Mouse (Mus musculus) thymus, adult 2 months (tissue): Measurements from ENCODE around the gene Hemgn. TPM values are rescaled to one million over a fixed set of nuclear protein-coding genes. Genes with fewer than 3 reads are reported as not detected.
A peak's percentile ranks its signal among the peaks of the same experiment; 100 is the strongest.

Source experiments
- DNase-seq: peaks from one replicate; pipeline ENCODE4 v3.0.0; 2021
- H3K27ac ChIP-seq: fragments of 200-500 bp; 2 replicates; pipeline ENCODE4 v1.5.1; 2012; ENCODE audit warnings: low read length, control low read depth; ENCODE audit not compliant: control insufficient read depth, insufficient read depth
- H3K27me3 ChIP-seq: fragments of 200-500 bp; 2 replicates; pipeline ENCODE4 v1.6.1; 2012; ENCODE audit warnings: mild to moderate bottlenecking, low read length, moderate library complexity, mixed read lengths; ENCODE audit not compliant: control insufficient read depth, insufficient read depth
- H3K36me3 ChIP-seq: fragments of 200-500 bp; 2 replicates; pipeline ENCODE4 v1.6.1; 2012; ENCODE audit warnings: mild to moderate bottlenecking, low read length, moderate library complexity; ENCODE audit not compliant: control insufficient read depth, insufficient read depth
- H3K4me1 ChIP-seq: fragments of 200-500 bp; replicated peaks from 2 replicates; pipeline ENCODE4 v1.6.1; 2012; ENCODE audit warnings: low read length; ENCODE audit not compliant: control insufficient read depth, insufficient read depth
- H3K4me3 ChIP-seq: fragments of 200-500 bp; 2 replicates; pipeline ENCODE4 v1.5.1; 2012; ENCODE audit warnings: mild to moderate bottlenecking, low read length, control low read depth, moderate library complexity; ENCODE audit not compliant: control insufficient read depth, insufficient read depth
- CTCF ChIP-seq: fragments of 200-500 bp; IDR thresholded peaks from 2 replicates; pipeline ENCODE4 v1.5.1; 2012; ENCODE audit warnings: mild to moderate bottlenecking, control low read depth, low read length, moderate library complexity, borderline replicate concordance; ENCODE audit not compliant: control insufficient read depth, poor library complexity, insufficient read depth; ENCODE audit errors: extremely low read depth
- POLR2A ChIP-seq: fragments of 200-500 bp; IDR thresholded peaks from 2 replicates; pipeline ENCODE4 v1.6.1; 2012; ENCODE audit warnings: mild to moderate bottlenecking, low read length, control low read depth, moderate library complexity; ENCODE audit not compliant: control insufficient read depth, poor library complexity, insufficient read depth; ENCODE audit errors: extremely low read depth
- WGBS: fragments of 180-500 bp; shearing (Covaris S2); methylation state at CpG from one replicate; pipeline ENCODE4 v1.1.7; 2018; 5-methylcytosine and 5-hydroxymethylcytosine counted together
- polyA plus RNA-seq: library from polyadenylated mRNA; depleted of rRNA; stranded (reverse); fragments of >200 nt; gene quantifications from 2 replicates; pipeline ENCODE4 v1.2.3, GENCODE M21; 2012

Hemgn gene
- polyA plus RNA-seq, 1 experiment = 0.93 TPM

DNA sequence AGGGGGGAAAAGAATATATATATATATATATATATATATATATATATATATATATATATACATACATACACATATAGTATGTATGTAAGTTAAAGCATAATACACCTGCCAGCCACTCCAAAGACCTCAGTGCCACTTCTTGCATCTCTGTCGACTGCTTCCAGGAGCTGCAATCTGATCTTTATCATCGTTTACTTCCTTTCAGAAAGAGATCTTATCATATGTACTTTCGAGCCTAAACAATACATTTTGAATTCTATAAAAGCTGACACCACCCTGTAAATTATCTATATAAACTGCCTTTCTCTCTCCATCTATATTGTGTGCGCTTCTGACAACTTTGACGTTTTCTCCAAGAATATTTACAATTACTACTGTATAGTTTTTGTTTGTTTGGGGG is 24.8 kb downstream of the Hemgn start:
- WGBS = under 1% methylated on average over 5 of the region's 5 CpGs
- H3K4me1 ChIP-seq = no peaks in the 10 kb centered on the region
- H3K27me3 ChIP-seq = no peaks in the 10 kb centered on the region
- TF ChIP-seq CTCF = no peak
- no peak for TF ChIP-seq POLR2A
- DNase-seq = no peak
- peaks cover 21% of the 10 kb centered on the region for H3K36me3 ChIP-seq
- peak overlapping the region; percentile 85; the same call in 1 of the 2 replicates for H3K4me3 ChIP-seq
- H3K27ac ChIP-seq = no peak overlapping the region

DNA sequence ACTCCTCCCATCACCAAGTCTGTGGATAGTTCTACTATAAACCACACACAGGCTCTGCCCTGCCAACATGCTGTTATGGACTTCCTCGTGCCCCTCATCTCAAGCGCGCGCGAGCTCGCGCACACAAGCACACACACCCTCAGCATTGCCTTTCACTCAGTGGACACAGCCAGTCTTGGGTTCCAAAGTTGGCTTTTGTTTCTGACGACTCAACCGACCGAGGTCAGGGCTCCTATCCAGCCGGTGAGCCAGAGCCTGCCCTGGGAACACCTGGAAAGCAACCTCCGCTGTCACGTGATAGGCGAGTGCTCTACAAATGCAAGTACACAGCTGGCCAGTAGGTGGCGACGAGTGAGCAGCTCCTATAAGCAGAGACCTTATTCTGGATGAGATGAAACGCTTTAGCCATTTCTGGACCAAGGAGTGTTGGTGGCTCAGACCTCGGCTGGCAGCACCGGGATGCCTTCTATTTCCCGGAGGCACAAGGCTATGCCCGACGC is 38.4 kb downstream of the Hemgn start:
- WGBS = 35% methylated on average over 22 of the region's 22 CpGs
- peak; percentile 78 for DNase-seq
- Histone ChIP-seq H3K36me3 (peaks cover 21% of the 10 kb centered on the region), H3K4me3 (peak overlapping the region; percentile 34), H3K27ac (no peak overlapping the region), H3K27me3 (no peaks in the 10 kb centered on the region; the same call in 1 of the 2 replicates), H3K4me1 (peaks cover 3% of the 10 kb centered on the region)
- peak; percentile 91 for TF ChIP-seq CTCF
- no peak for TF ChIP-seq POLR2A

DNA sequence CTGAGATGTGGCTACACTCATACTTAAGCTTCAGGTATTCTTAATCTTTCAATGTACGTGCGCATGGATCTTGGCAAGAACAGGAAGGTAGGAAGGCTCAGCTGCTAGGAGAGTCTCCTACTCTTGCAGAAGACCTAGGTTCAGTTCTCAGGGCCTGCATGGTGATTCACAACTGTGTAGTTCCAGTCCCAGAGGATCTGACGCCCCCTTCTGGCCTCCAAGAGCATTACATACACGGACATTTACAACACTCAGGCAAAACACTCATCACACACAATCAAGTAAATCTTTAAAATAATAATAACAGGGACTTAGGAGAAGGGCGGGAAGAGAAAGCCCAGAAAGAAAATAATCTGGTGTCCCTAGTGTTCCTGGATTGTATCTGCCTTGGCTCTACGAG is 38.9 kb downstream of the Hemgn start:
- H3K4me3 ChIP-seq = no peak overlapping the region
- no peak for TF ChIP-seq CTCF
- TF ChIP-seq POLR2A = no peak

DNA sequence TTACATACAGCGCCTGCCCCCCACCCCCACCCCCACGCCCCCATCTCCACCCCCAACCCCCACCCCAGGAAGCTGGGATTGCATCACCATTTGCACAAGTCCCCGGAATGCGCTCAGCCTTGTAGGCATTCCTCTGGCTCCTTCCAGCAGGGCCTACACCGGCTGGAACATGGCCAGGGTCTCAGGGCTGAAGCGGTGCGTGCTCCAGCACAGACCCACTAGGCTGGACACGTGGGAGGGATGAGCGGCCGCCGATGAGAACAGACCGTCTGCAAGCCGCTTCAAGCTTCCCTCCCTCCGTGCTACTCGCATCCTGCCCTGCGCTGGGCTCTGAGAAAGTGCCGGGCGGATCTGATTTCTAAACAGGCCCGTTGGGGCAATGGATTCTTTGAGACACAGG is 42.3 kb downstream of the Hemgn start:
- Histone ChIP-seq H3K36me3 (no peaks in the 10 kb centered on the region; the same call in 1 of the 2 replicates), H3K4me3 (no peak overlapping the region), H3K27me3 (no peaks in the 10 kb centered on the region; the same call in 1 of the 2 replicates), H3K27ac (no peak overlapping the region), H3K4me1 (peaks cover 3% of the 10 kb centered on the region)
- TF ChIP-seq CTCF = no peak
- TF ChIP-seq POLR2A = no peak
- WGBS = 13% methylated on average over 18 of the region's 19 CpGs
- no peak for DNase-seq

More for the DNA sequence above, 38.9 kb downstream of the Hemgn start:
- peaks cover 3% of the 10 kb centered on the region for H3K4me1 ChIP-seq
- WGBS = 66% methylated on average over 6 of the region's 6 CpGs
- H3K36me3 ChIP-seq = peaks cover 19% of the 10 kb centered on the region
- H3K27ac ChIP-seq = no peak overlapping the region
- no peaks in the 10 kb centered on the region; the same call in 1 of the 2 replicates for H3K27me3 ChIP-seq
- DNase-seq = peak; percentile 37

DNA sequence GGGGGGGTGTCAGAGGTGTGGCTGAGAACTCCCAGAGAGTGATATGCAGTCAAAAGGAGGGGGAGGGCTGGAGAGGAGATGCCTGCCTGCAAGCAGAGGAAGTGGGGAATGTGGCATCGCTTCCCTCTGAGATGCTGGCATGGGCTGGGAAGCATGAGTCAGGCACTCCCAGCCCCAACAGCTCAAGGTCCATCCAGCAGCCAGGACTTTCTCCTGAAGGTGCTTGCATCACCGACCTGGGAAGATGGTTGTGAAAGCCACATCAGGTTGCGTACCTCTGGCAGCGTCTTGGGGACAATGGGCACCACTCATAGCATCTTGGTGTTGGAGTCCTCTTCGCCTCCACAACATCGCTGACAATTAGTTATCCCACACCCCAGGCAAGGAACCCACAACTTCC is 42.9 kb downstream of the Hemgn start:
- peaks cover 3% of the 10 kb centered on the region for H3K4me1 ChIP-seq
- H3K4me3 ChIP-seq = no peak overlapping the region
- no peak overlapping the region for H3K27ac ChIP-seq
- H3K36me3 ChIP-seq = no peaks in the 10 kb centered on the region
- TF ChIP-seq POLR2A = no peak
- no peak for TF ChIP-seq CTCF
- WGBS = 49% methylated on average over 6 of the region's 6 CpGs
- H3K27me3 ChIP-seq = no peaks in the 10 kb centered on the region; the same call in 1 of the 2 replicates
- no peak for DNase-seq

DNA sequence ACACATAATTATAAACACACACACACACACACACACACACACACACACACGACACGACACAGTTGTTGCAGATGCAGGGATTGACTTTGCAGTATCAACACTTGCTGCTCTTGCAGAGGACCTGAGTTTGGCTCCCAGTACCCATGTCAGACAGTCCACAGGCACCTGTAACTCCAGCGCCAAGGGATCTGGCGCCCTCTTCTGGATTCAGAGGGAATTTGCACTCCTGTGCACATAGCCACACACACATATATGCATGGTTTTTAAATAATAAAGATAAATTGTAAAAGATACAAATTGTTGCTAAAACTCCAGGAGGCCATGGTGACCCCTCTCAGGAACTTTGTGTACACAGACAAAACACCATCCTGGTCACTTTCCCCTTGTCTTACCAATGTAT is 44.2 kb downstream of the Hemgn start:
- WGBS = 67% methylated on average over 4 of the region's 4 CpGs
- Histone ChIP-seq H3K27ac (no peak overlapping the region), H3K36me3 (no peaks in the 10 kb centered on the region), H3K4me1 (no peaks in the 10 kb centered on the region), H3K4me3 (no peak overlapping the region), H3K27me3 (no peaks in the 10 kb centered on the region; the same call in 1 of the 2 replicates)
- TF ChIP-seq CTCF = no peak
- no peak for DNase-seq

DNA sequence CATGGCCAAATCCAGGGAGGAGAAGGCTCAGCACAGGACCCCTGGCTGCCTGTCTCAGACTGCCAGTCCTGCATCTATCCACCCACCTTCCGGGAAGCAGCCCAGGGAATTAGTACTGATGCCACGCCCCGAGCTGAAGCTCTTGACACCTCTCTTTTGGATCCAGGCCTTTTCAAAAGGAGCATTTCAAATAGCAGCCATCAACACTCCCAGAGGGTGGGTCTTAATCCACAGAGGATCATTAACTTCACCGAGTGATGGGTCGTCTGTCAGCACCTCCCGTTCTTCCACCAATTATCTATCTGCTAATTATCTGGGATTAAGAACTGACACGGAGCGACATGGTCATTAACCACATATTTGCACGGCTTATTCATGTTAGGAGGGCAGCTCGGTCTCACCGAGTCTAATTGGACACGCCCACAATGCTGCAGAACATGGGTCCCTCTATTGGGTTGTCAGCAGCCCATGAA is 45.8 kb downstream of the Hemgn start:
- Histone ChIP-seq H3K36me3 (no peaks in the 10 kb centered on the region), H3K27ac (no peak overlapping the region), H3K4me3 (no peak overlapping the region), H3K4me1 (no peaks in the 10 kb centered on the region), H3K27me3 (no peaks in the 10 kb centered on the region; the same call in 1 of the 2 replicates)
- 44% methylated on average over 12 of the region's 12 CpGs for WGBS
- TF ChIP-seq CTCF (no peak), POLR2A (no peak)
- DNase-seq = no peak
